Mouse (Mus musculus) CD8-positive naive resting alpha-beta T cell, adult 2 months (primary cell): ENCODE results near the gene Hoxd4.

Experiments
- DNase-seq, 2 experiments: peaks; one replicate each; pipeline ENCODE4 v3.0.0; 2022; ENCODE audit warnings: low read depth in 2 of 2, low spot score in 2 of 2

Gene Hoxd4

GRCm38 (mm10) chr2:74726973-74727639 is 15.4 kb downstream of the Hoxd4 start:
- no peak for DNase-seq

GRCm38 (mm10) chr2:74727640-74728302 is 16.0 kb downstream of the Hoxd4 start:
- DNase-seq: no peak

GRCm38 (mm10) chr2:74728303-74728680 is 16.6 kb downstream of the Hoxd4 start:
- no peak for DNase-seq

GRCm38 (mm10) chr2:74730331-74730730 is 18.6 kb downstream of the Hoxd4 start:
- no peak for DNase-seq

GRCm38 (mm10) chr2:74731055-74731454 is 19.3 kb downstream of the Hoxd4 start:
- no peak for DNase-seq

- DNase-seq: no peak
Measured at GRCm38 (mm10) chr2:74731799-74732512, 20.2 kb downstream of the Hoxd4 start.

GRCm38 (mm10) chr2:74732513-74733316 is 21.0 kb downstream of the Hoxd4 start:
- no peak for DNase-seq

GRCm38 (mm10) chr2:74733317-74733661 is 21.6 kb downstream of the Hoxd4 start:
- DNase-seq: no peak

- DNase-seq: no peak
Measured at GRCm38 (mm10) chr2:74733765-74734164, 22.0 kb downstream of the Hoxd4 start.

GRCm38 (mm10) chr2:74734451-74734850 is 22.7 kb downstream of the Hoxd4 start:
- DNase-seq: no peak

- no peak for DNase-seq
Measured at GRCm38 (mm10) chr2:74734996-74735811, 23.5 kb downstream of the Hoxd4 start.

GRCm38 (mm10) chr2:74735851-74736687 is 24.3 kb downstream of the Hoxd4 start:
- no peak for DNase-seq

- DNase-seq: no peak
Measured at GRCm38 (mm10) chr2:74736688-74737577, 25.2 kb downstream of the Hoxd4 start.

GRCm38 (mm10) chr2:74737578-74738070 is 25.9 kb downstream of the Hoxd4 start:
- no peak for DNase-seq

GRCm38 (mm10) chr2:74738623-74739475 is 27.1 kb downstream of the Hoxd4 start:
- DNase-seq: no peak

GRCm38 (mm10) chr2:74739476-74739800 is 27.7 kb downstream of the Hoxd4 start:
- DNase-seq: no peak

GRCm38 (mm10) chr2:74739869-74740268 is 28.1 kb downstream of the Hoxd4 start:
- no peak for DNase-seq
